Mouse (Mus musculus) adrenal gland, adult 10 weeks (tissue): ENCODE results near the gene 3830417A13Rik. TPM values are rescaled to one million over a fixed set of nuclear protein-coding genes. Genes with fewer than 3 reads are reported as not detected.

ENCODE experiments used
- polyA plus RNA-seq: library from polyadenylated mRNA; stranded (reverse); fragments of 350-450 nt; fragmentation: Illumina TruSeq; extraction: RNeasy Lipid Tissue Mini Kit (QIAGEN cat#74804); gene quantifications from one replicate; pipeline ENCODE4 v1.2.3, GENCODE M21; 2014; ENCODE audit warnings: low read depth, low replicate concordance

Gene 3830417A13Rik
- polyA plus RNA-seq, result not detected

DNA sequence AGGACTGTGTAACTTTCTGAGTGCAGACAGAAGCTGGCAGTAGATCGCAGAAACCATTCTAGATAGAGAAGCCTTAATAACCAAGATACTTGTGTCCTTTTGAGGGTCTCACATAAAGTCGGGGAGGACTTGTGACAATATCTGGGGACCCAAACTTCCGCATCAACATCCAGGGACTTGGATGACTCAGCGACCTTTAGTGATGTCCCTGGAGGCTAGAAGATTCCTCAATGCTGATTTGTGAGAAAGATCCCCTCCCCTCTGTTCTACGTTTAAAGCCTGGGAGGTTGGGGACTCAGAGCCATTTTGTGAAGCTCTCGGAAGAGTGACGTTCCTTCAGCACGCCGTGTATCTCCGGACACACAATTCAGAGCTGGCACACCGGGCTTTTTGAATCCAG is at the start of gene 3830417A13Rik:
3830417A13Rik (plus strand) TSS at position 301 of the 400 bp plus-strand sequence.

GRCm38 (mm10) chrX:64152098-64152497 is 21.2 kb upstream of the 3830417A13Rik start, which contains the start of gene Gm6760:
Gene Gm6760 (minus strand): TSS chrX:64152198.

Other genes starting within 250 kb of the 3830417A13Rik start
- gene Gm6760, start 21.4 kb upstream of the 3830417A13Rik start, polyA plus RNA-seq, result not detected
- 0.70 TPM for gene Slitrk4, start 103.4 kb downstream of the 3830417A13Rik start, polyA plus RNA-seq